Mouse (Mus musculus) E14TG2a.4 (cell line): Measurements from ENCODE around the gene Csrnp1.

Experiments
- CTCF ChIP-seq: conservative IDR thresholded peaks from 2 replicates; pipeline ENCODE4 v1.5.1; 2014; ENCODE audit warnings: low read length
- POU5F1 ChIP-seq: IDR thresholded peaks from 2 replicates; pipeline ENCODE4 v1.6.1; 2014; ENCODE audit warnings: low read length, borderline replicate concordance

DNA sequence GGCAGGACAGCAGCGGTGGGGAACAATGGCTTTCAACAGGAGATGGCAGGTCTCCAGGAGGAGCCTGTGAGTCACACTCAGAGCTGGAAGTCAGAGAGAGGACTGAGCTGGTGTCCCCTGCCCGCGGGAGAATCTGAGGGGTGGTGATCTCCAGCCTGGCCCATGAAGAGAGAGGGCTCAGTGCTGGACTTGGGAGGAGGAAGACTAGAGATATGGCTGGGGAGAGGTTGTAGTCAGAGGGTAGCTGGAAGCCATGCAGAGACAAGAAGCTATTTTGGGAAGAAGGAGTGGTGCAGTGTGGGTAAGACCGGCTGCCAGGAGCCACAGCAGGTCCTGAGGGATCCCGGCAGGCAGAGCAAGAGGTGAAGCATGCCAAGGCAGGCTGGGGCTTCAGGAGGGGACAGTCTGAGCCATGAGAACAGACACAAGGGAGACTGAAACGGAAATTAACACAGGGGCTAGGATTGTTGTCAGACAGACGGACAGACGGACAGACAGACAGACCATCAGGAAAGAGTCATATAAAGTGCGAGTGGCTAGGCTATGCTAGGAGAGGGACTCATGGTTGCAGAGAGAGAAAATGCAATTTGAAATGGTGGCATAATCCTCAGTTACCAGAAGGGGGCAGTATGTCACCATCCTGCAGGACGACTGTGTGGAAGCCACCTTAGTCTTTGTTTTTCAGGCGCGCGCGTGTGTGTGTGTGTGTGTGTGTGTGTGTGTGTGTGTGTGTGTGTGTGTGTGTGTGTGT, 43.1 kb upstream of the Csrnp1 start:
- TF ChIP-seq CTCF (peak; percentile 71), POU5F1 (no peak)
